8 mouse cellular contexts compared by ENCODE assay signal in the genomic region with DNA sequence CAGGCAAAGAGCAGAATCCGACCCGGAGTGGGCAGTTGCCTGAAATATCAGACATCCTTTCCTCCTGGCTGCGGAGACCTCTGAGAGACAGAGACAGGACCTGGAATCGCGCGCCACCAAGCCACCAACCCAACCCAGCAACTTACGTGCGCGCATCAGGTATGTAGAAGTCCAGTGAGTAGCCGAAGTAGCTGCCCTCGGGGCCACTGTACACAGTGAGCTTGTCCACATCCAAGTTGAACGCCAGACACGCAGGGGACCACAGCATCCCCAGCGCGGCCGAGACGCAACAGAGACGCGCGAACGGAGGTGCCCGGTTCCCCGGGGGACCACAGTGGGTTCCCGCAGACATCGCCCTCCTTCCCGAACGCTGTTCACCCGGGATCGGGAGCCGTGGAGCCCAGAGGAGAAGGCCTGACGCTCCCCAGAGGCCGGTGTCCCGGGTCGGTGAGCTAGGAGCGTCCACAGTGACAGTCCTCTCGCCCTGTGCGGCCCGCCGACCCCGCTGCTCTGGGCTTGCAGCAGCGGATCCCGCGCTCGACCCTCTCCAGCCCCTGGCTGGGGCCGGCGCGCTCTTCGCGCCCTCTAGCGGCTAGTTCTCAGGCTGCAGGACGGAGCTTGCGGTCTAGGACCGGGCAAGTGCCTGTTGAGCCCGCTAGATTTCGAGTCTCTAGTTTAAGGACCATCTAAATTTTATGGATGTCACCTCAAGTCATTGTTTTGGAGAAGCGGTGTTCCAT. TPM values are rescaled to one million over a fixed set of nuclear protein-coding genes. Genes with fewer than 3 reads are reported as not detected.
A peak's percentile ranks its signal among the peaks of the same experiment; 100 is the strongest.
DNase-seq lines count a peak whose midpoint lies in the region; ATAC-seq lines count a peak whose summit lies in the region.

TSS of gene Itga8 (minus strand) at position 492 of the 740 bp plus-strand sequence.

- intact Hi-C loops in left cerebral cortex, postnatal 10 days (cut with DNase I) = loop anchor here (2.0 to 5.0 kb wide), 3 partner anchors 86 to 299 kb away; no protein-coding TSS in a partner anchor

- DNase-seq in T-cell, adult 2 months (ENCODE audit: low spot score) = peak; percentile 27
- peak; percentile 92 to 93 for DNase-seq in cerebellum, postnatal 4 days (ENCODE audit: low spot score in 2 of 2)
- DNase-seq in gastrocnemius, adult 8-10 months (ENCODE audit: low spot score in 2 of 2) = peak; percentile 44 to 49
- DNase-seq in hindlimb bud, embryonic 11.5 days (ENCODE audit: extremely low spot score, low read depth, low spot score) = peak; percentile 63
- DNase-seq in left cerebral cortex, postnatal 10 days (ENCODE audit: extremely low spot score in 1 of 2, low spot score in 2 of 2) = peak; percentile 69 to 85
- peak; percentile 86 for DNase-seq in right cerebral cortex, postnatal 25 days
- peak; percentile 75 to 90 for DNase-seq in urinary bladder, postnatal 4 days (ENCODE audit: low spot score in 2 of 2)

- peak; percentile 95 for ATAC-seq in megakaryocyte progenitor cell, adult 5-6 weeks (replicated peaks; ENCODE audit: poor library complexity)

RNA-seq across cellular contexts. Expression of gene Itga8, which starts in this region (rescaled TPM):
- total RNA-seq in gastrocnemius, adult 8-10 months (2022) = 1 to 10 TPM in 3 of 4 experiments, under 1 TPM in 1; 0.63 to 2.1 (median 1.4) TPM
- total RNA-seq in left cerebral cortex, postnatal 10 days (2021) = 1 to 10 TPM; 5.1 to 5.4 TPM
- 0.12 and 0.17 TPM in 2 replicates for total RNA-seq in megakaryocyte progenitor cell, adult 5-6 weeks (2015)
- total RNA-seq in megakaryocyte progenitor cell, adult 5-6 weeks (2017) = 0.34 and 1.2 TPM in 2 replicates

Comparison
In these comparisons a context has a peak if more than half of its experiments do, and no peak if none do; other contexts are left out.
1. Peak in every context shown above with its lines: DNase-seq and ATAC-seq.
2. DNase-seq: peak in every context shown above with its lines; median percentile 92 in cerebellum, postnatal 4 days; 86 in right cerebral cortex, postnatal 25 days; 82 in urinary bladder, postnatal 4 days; 77 in left cerebral cortex, postnatal 10 days; 63 in hindlimb bud, embryonic 11.5 days; 46 in gastrocnemius, adult 8-10 months; 27 in T-cell, adult 2 months.